Mouse (Mus musculus): Measurements from ENCODE around the gene Mrpl37. TPM values are rescaled to one million over a fixed set of nuclear protein-coding genes. Genes with fewer than 3 reads are reported as not detected.
A peak's percentile ranks its signal among the peaks of the same experiment; 100 is the strongest.

Gene Mrpl37
- polyA plus RNA-seq, 1 experiment: 74.4 TPM

DNA sequence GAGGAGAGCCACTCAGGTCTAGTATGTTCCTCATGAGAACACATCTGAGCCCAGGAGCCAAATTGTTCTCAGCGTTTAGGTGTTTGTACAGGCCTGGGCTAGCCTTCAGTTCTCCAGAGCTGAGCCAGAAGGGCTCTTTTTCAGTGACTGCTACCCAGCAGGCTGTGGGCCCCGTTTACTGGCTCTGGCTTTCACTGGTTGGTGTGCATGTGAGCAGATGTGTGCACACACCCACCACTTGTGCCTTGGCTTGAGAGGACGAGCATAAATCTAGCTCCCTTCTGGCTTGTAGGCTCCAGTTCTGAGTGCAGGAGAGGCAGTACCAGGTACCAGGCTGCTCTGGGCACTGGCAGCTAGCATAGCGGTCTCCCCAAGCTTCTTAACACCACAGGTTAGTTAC lies 28.4 kb downstream of the Mrpl37 start:
- TF ChIP-seq POLR2A (IDR thresholded peaks at IDR 0.05; ENCODE audit: control insufficient read depth, low read depth, low read length) (no peak), CTCF (IDR thresholded peaks at IDR 0.05; ENCODE audit: control insufficient read depth, insufficient read depth, insufficient replicate concordance, low read depth, low read length) (no peak)
- H3K27ac ChIP-seq (ENCODE audit: control insufficient read depth, insufficient read depth, low read depth, low read length): no peak overlapping the region
- no peaks in the 10 kb centered on the region for H3K4me1 ChIP-seq (ENCODE audit: control insufficient read depth, insufficient read depth, low read length)
- no peak overlapping the region for H3K4me3 ChIP-seq (ENCODE audit: control insufficient read depth, low read depth, low read length)
- no peaks in the 10 kb centered on the region for H3K27me3 ChIP-seq (ENCODE audit: control insufficient read depth, insufficient read depth, low read length)
- H3K36me3 ChIP-seq (ENCODE audit: control insufficient read depth, insufficient read depth, low read length): no peaks in the 10 kb centered on the region

- Histone ChIP-seq H3K27ac (ENCODE audit: control insufficient read depth, insufficient read depth, low read depth, low read length) (no peak overlapping the region), H3K27me3 (ENCODE audit: control insufficient read depth, insufficient read depth, low read length) (no peaks in the 10 kb centered on the region), H3K36me3 (ENCODE audit: control insufficient read depth, insufficient read depth, low read length) (no peaks in the 10 kb centered on the region), H3K4me3 (ENCODE audit: control insufficient read depth, low read depth, low read length) (peak overlapping the region; percentile 65), H3K4me1 (ENCODE audit: control insufficient read depth, insufficient read depth, low read length) (no peaks in the 10 kb centered on the region)
- TF ChIP-seq POLR2A (IDR thresholded peaks at IDR 0.05; ENCODE audit: control insufficient read depth, low read depth, low read length) (no peak), CTCF (IDR thresholded peaks at IDR 0.05; ENCODE audit: control insufficient read depth, insufficient read depth, insufficient replicate concordance, low read depth, low read length) (no peak)
These were observed 29.7 kb downstream of the Mrpl37 start for GRCm38 (mm10) chr4:107036985-107037384.

DNA sequence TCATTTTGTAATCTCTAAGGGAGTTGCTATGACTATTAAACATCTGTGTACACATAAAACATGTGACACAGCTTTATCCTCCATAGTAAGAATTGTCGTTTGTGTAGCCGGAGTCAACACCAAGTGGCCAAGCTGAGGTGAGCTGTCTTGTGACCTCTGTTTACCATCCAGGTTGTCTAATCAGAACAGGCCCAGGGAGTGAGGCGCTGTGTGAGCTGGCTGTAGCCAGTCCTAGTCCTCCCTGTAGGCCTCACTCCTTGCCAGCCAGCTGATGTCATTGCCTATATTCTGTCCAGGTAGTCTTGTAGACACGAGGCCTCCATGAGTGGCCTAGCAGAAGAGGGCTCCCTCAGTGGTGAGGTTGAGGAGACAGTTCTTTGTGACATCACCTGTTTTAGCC lies 31.0 kb downstream of the Mrpl37 start:
- Histone ChIP-seq H3K4me1 (ENCODE audit: control insufficient read depth, insufficient read depth, low read length) (no peaks in the 10 kb centered on the region), H3K36me3 (ENCODE audit: control insufficient read depth, insufficient read depth, low read length) (no peaks in the 10 kb centered on the region), H3K27ac (ENCODE audit: control insufficient read depth, insufficient read depth, low read depth, low read length) (no peak overlapping the region), H3K27me3 (ENCODE audit: control insufficient read depth, insufficient read depth, low read length) (no peaks in the 10 kb centered on the region), H3K4me3 (ENCODE audit: control insufficient read depth, low read depth, low read length) (peak overlapping the region; percentile 72)
- no peak; the same call in 1 of the 2 replicates for TF ChIP-seq POLR2A (IDR thresholded peaks at IDR 0.05; ENCODE audit: control insufficient read depth, low read depth, low read length)
- TF ChIP-seq CTCF (IDR thresholded peaks at IDR 0.05; ENCODE audit: control insufficient read depth, insufficient read depth, insufficient replicate concordance, low read depth, low read length): no peak

DNA sequence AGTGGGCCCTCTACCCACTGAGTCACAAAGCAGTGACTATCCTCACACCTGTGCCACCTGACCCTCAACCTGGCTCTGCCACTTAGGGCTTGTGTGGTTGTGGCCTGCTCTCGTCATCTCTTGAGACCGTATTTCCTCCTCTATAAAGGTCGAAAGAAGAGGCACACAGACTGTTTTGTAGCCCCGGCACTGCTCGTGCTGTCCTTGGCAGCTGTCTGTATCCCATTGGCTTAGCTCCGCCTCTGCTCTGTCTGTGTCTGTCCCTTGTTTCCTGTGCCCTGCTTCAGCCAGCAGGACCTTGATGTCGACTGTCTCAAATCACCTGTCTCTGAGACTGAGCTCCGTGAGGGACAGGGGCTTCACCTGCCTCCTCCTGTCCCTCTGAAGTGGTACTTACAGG lies 40.2 kb downstream of the Mrpl37 start:
- no peaks in the 10 kb centered on the region for H3K36me3 ChIP-seq (ENCODE audit: control insufficient read depth, insufficient read depth, low read length)

GRCm38 (mm10) chr4:107025369-107025768 lies 41.3 kb downstream of the Mrpl37 start:
- TF ChIP-seq CTCF (IDR thresholded peaks at IDR 0.05; ENCODE audit: control insufficient read depth, insufficient read depth, insufficient replicate concordance, low read depth, low read length) (no peak), POLR2A (IDR thresholded peaks at IDR 0.05; ENCODE audit: control insufficient read depth, low read depth, low read length) (no peak)
- Histone ChIP-seq H3K4me1 (ENCODE audit: control insufficient read depth, insufficient read depth, low read length) (no peaks in the 10 kb centered on the region), H3K27me3 (ENCODE audit: control insufficient read depth, insufficient read depth, low read length) (no peaks in the 10 kb centered on the region), H3K27ac (ENCODE audit: control insufficient read depth, insufficient read depth, low read depth, low read length) (no peak overlapping the region), H3K4me3 (ENCODE audit: control insufficient read depth, low read depth, low read length) (no peak overlapping the region), H3K36me3 (ENCODE audit: control insufficient read depth, insufficient read depth, low read length) (no peaks in the 10 kb centered on the region)

More for the DNA sequence above, 40.2 kb downstream of the Mrpl37 start:
- Histone ChIP-seq H3K27ac (ENCODE audit: control insufficient read depth, insufficient read depth, low read depth, low read length) (no peak overlapping the region), H3K4me1 (ENCODE audit: control insufficient read depth, insufficient read depth, low read length) (no peaks in the 10 kb centered on the region), H3K4me3 (ENCODE audit: control insufficient read depth, low read depth, low read length) (no peak overlapping the region), H3K27me3 (ENCODE audit: control insufficient read depth, insufficient read depth, low read length) (no peaks in the 10 kb centered on the region)
- TF ChIP-seq POLR2A (IDR thresholded peaks at IDR 0.05; ENCODE audit: control insufficient read depth, low read depth, low read length): no peak
- no peak for TF ChIP-seq CTCF (IDR thresholded peaks at IDR 0.05; ENCODE audit: control insufficient read depth, insufficient read depth, insufficient replicate concordance, low read depth, low read length)

- Histone ChIP-seq H3K4me3 (ENCODE audit: control insufficient read depth, low read depth, low read length) (no peak overlapping the region), H3K36me3 (ENCODE audit: control insufficient read depth, insufficient read depth, low read length) (no peaks in the 10 kb centered on the region)
These were observed 41.8 kb downstream of the Mrpl37 start for GRCm38 (mm10) chr4:107024899-107025298.

GRCm38 (mm10) chr4:107021464-107021863 lies 45.2 kb downstream of the Mrpl37 start:
- TF ChIP-seq CTCF (IDR thresholded peaks at IDR 0.05; ENCODE audit: control insufficient read depth, insufficient read depth, insufficient replicate concordance, low read depth, low read length) (no peak), POLR2A (IDR thresholded peaks at IDR 0.05; ENCODE audit: control insufficient read depth, low read depth, low read length) (no peak)
- H3K4me3 ChIP-seq (ENCODE audit: control insufficient read depth, low read depth, low read length): no peak overlapping the region
- H3K27me3 ChIP-seq (ENCODE audit: control insufficient read depth, insufficient read depth, low read length): no peaks in the 10 kb centered on the region
- no peak overlapping the region for H3K27ac ChIP-seq (ENCODE audit: control insufficient read depth, insufficient read depth, low read depth, low read length)
- no peaks in the 10 kb centered on the region for H3K36me3 ChIP-seq (ENCODE audit: control insufficient read depth, insufficient read depth, low read length)
- no peaks in the 10 kb centered on the region; the same call in 1 of the 2 replicates for H3K4me1 ChIP-seq (ENCODE audit: control insufficient read depth, insufficient read depth, low read length)

More at GRCm38 (mm10) chr4:107024899-107025298, 41.8 kb downstream of the Mrpl37 start:
- TF ChIP-seq POLR2A (IDR thresholded peaks at IDR 0.05; ENCODE audit: control insufficient read depth, low read depth, low read length): no peak
- no peak for TF ChIP-seq CTCF (IDR thresholded peaks at IDR 0.05; ENCODE audit: control insufficient read depth, insufficient read depth, insufficient replicate concordance, low read depth, low read length)
- H3K27me3 ChIP-seq (ENCODE audit: control insufficient read depth, insufficient read depth, low read length): no peaks in the 10 kb centered on the region
- no peak overlapping the region for H3K27ac ChIP-seq (ENCODE audit: control insufficient read depth, insufficient read depth, low read depth, low read length)
- no peaks in the 10 kb centered on the region for H3K4me1 ChIP-seq (ENCODE audit: control insufficient read depth, insufficient read depth, low read length)
